Mouse (Mus musculus): Measurements from ENCODE around the gene Vmn2r83.
"Not testable (repeated sequence)": the region's sequence is repeated elsewhere in the genome, so short reads cannot be mapped to it uniquely, and the experiment has no call there.

The Vmn2r83 gene

GRCm38 (mm10) chr10:79468431-79468830, at the start of gene Vmn2r83:
Gene Vmn2r83 (plus strand): TSS chr10:79468731.
- DNase-seq (ENCODE audit: low spot score) = no peak

- DNase-seq (ENCODE audit: low spot score) = not testable (repeated sequence)
These were observed 33.2 kb upstream of the Vmn2r83 start for GRCm38 (mm10) chr10:79435141-79435820.

GRCm38 (mm10) chr10:79495886-79496285, 27.4 kb downstream of the Vmn2r83 start:
- no peak for DNase-seq (ENCODE audit: low spot score)

GRCm38 (mm10) chr10:79496701-79497288, 28.3 kb downstream of the Vmn2r83 start:
- no peak for DNase-seq (ENCODE audit: low spot score)

- peak; percentile 53 for DNase-seq (ENCODE audit: low spot score)
These were observed 34.5 kb downstream of the Vmn2r83 start for GRCm38 (mm10) chr10:79502830-79503644.

- no peak for DNase-seq (ENCODE audit: low spot score)
These were observed 38.2 kb downstream of the Vmn2r83 start for GRCm38 (mm10) chr10:79506709-79507108.

- no peak for DNase-seq (ENCODE audit: low spot score)
These were observed 55.9 kb downstream of the Vmn2r83 start for GRCm38 (mm10) chr10:79524433-79524832.

- no peak for DNase-seq (ENCODE audit: low spot score)
These were observed 57.2 kb downstream of the Vmn2r83 start for GRCm38 (mm10) chr10:79525456-79526325.

GRCm38 (mm10) chr10:79526661-79527452, 58.3 kb downstream of the Vmn2r83 start:
- no peak for DNase-seq (ENCODE audit: low spot score)

- DNase-seq (ENCODE audit: low spot score) = no peak
These were observed 58.9 kb downstream of the Vmn2r83 start for GRCm38 (mm10) chr10:79527453-79527845.

GRCm38 (mm10) chr10:79528081-79528480, 59.5 kb downstream of the Vmn2r83 start:
- no peak for DNase-seq (ENCODE audit: low spot score)

GRCm38 (mm10) chr10:79530241-79530640, 61.7 kb downstream of the Vmn2r83 start:
- no peak for DNase-seq (ENCODE audit: low spot score)

GRCm38 (mm10) chr10:79530721-79531120, 62.2 kb downstream of the Vmn2r83 start:
- no peak for DNase-seq (ENCODE audit: low spot score)

- DNase-seq (ENCODE audit: low spot score) = no peak
These were observed 63.1 kb downstream of the Vmn2r83 start for GRCm38 (mm10) chr10:79531593-79531992.

GRCm38 (mm10) chr10:79532678-79533077, 64.1 kb downstream of the Vmn2r83 start:
- no peak for DNase-seq (ENCODE audit: low spot score)

GRCm38 (mm10) chr10:79533126-79533911, 64.8 kb downstream of the Vmn2r83 start, which contains the start of gene Plpp2:
Gene Plpp2 (minus strand): TSS chr10:79533796.
- DNase-seq (ENCODE audit: low spot score) = peak; percentile 91

GRCm38 (mm10) chr10:79534426-79534825, 65.9 kb downstream of the Vmn2r83 start:
- no peak for DNase-seq (ENCODE audit: low spot score)

GRCm38 (mm10) chr10:79535431-79535830, 66.9 kb downstream of the Vmn2r83 start:
- DNase-seq (ENCODE audit: low spot score) = no peak

- no peak for DNase-seq (ENCODE audit: low spot score)
These were observed 68.0 kb downstream of the Vmn2r83 start for GRCm38 (mm10) chr10:79536461-79537080.

- DNase-seq (ENCODE audit: low spot score) = no peak
These were observed 68.7 kb downstream of the Vmn2r83 start for GRCm38 (mm10) chr10:79537271-79537670.

All from embryo, embryonic 10 days (tissue).